Mouse (Mus musculus) 416B (cell line): ENCODE measurements around the gene Nprl3.

ENCODE experiments used
- DNase-seq: peaks from one replicate; pipeline ENCODE4 v3.0.0; 2011; ENCODE audit warnings: low read depth

Nprl3 gene

GRCm38 (mm10) chr11:32198256-32198955, 69.1 kb downstream of the Nprl3 start:
- DNase-seq = no peak

- no peak for DNase-seq
Measured at GRCm38 (mm10) chr11:32197766-32198165, 69.7 kb downstream of the Nprl3 start.

- no peak for DNase-seq
Measured at GRCm38 (mm10) chr11:32196727-32197126, 70.8 kb downstream of the Nprl3 start.

- peak; percentile 81 for DNase-seq
Measured at GRCm38 (mm10) chr11:32195867-32196540, 71.5 kb downstream of the Nprl3 start.

- no peak for DNase-seq
Measured at GRCm38 (mm10) chr11:32194626-32195025, 72.9 kb downstream of the Nprl3 start.

GRCm38 (mm10) chr11:32194086-32194485, 73.4 kb downstream of the Nprl3 start:
- DNase-seq = no peak

- DNase-seq = no peak
Measured at GRCm38 (mm10) chr11:32193156-32193555, 74.4 kb downstream of the Nprl3 start.

GRCm38 (mm10) chr11:32190603-32191110, 76.8 kb downstream of the Nprl3 start:
- DNase-seq = no peak

- no peak for DNase-seq
Measured at GRCm38 (mm10) chr11:32190119-32190518, 77.4 kb downstream of the Nprl3 start.

- DNase-seq = no peak
Measured at GRCm38 (mm10) chr11:32189434-32189833, 78.1 kb downstream of the Nprl3 start.

GRCm38 (mm10) chr11:32188881-32189280, 78.6 kb downstream of the Nprl3 start:
- no peak for DNase-seq

GRCm38 (mm10) chr11:32187256-32187655, 80.3 kb downstream of the Nprl3 start:
- no peak for DNase-seq

- no peak for DNase-seq
Measured at GRCm38 (mm10) chr11:32186031-32186430, 81.5 kb downstream of the Nprl3 start.

GRCm38 (mm10) chr11:32184469-32184868, 83.0 kb downstream of the Nprl3 start:
- no peak for DNase-seq

GRCm38 (mm10) chr11:32181973-32182868, 85.3 kb downstream of the Nprl3 start:
- peak; percentile 59 for DNase-seq

- no peak for DNase-seq
Measured at GRCm38 (mm10) chr11:32181246-32181645, 86.3 kb downstream of the Nprl3 start.

- no peak for DNase-seq
Measured at GRCm38 (mm10) chr11:32178506-32178905, 89.0 kb downstream of the Nprl3 start.
